Comparison of ENCODE assay signal across 8 mouse cellular contexts in genomic region chr14:25701986-25702385, GRCm38 (mm10). TPM values are rescaled to one million over a fixed set of nuclear protein-coding genes. Genes with fewer than 3 reads are reported as not detected.
DNase-seq lines count a peak whose midpoint lies in the region; ATAC-seq and TF ChIP-seq lines count a peak whose summit lies in the region.

No protein-coding gene starts in this region.

- no peak overlapping the region for H3K4me3 ChIP-seq in heart, embryonic 11.5 days (ENCODE audit: low read depth, low read length)
- no peak overlapping the region for H3K4me3 ChIP-seq in spleen, adult 2 months (ENCODE audit: extremely low read depth, insufficient read depth, insufficient read length)
- H3K4me3 ChIP-seq in forebrain, postnatal 0 days (ENCODE audit: low read depth, low read length), result no peak overlapping the region
- H3K4me3 ChIP-seq in neural tube, embryonic 14.5 days (ENCODE audit: low read depth, low read length), result no peak overlapping the region

- peaks cover 20% of the 10 kb centered on the region for H3K36me3 ChIP-seq in heart, embryonic 11.5 days (ENCODE audit: control insufficient read depth, insufficient read depth, low read length)
- peaks cover 20% of the 10 kb centered on the region for H3K36me3 ChIP-seq in spleen, adult 2 months (ENCODE audit: control insufficient read depth, insufficient read depth, low read length)
- peaks cover 28% of the 10 kb centered on the region for H3K36me3 ChIP-seq in forebrain, postnatal 0 days (ENCODE audit: insufficient read depth)
- peaks cover 10% of the 10 kb centered on the region; the same call in 1 of the 2 replicates for H3K36me3 ChIP-seq in neural tube, embryonic 14.5 days (ENCODE audit: control insufficient read depth, insufficient read depth, low read length)

- TF ChIP-seq CTCF in spleen, adult 2 months (IDR thresholded peaks at IDR 0.05; ENCODE audit: extremely low read depth, insufficient read depth, insufficient read length, insufficient replicate concordance), result peak; percentile 12; the same call in 1 of the 2 replicates
- TF ChIP-seq CTCF in forebrain, postnatal 0 days (IDR thresholded peaks at IDR 0.05; ENCODE audit: low read depth), result peak; percentile 90

- no peak overlapping the region for H3K9ac ChIP-seq in heart, embryonic 11.5 days (ENCODE audit: low read depth, low read length)
- H3K9ac ChIP-seq in forebrain, postnatal 0 days, result no peak overlapping the region
- no peak overlapping the region for H3K9ac ChIP-seq in neural tube, embryonic 14.5 days (replicated peaks; ENCODE audit: low read depth, low read length)

- no peaks in the 10 kb centered on the region for H3K27me3 ChIP-seq in heart, embryonic 11.5 days (ENCODE audit: control insufficient read depth, insufficient read depth, low read length)
- H3K27me3 ChIP-seq in spleen, adult 2 months (ENCODE audit: control insufficient read depth, insufficient read depth, low read length), result no peaks in the 10 kb centered on the region
- no peaks in the 10 kb centered on the region for H3K27me3 ChIP-seq in forebrain, postnatal 0 days (ENCODE audit: insufficient read depth, low read length)
- H3K27me3 ChIP-seq in neural tube, embryonic 14.5 days (ENCODE audit: control insufficient read depth, insufficient read depth, low read length), result no peaks in the 10 kb centered on the region

- no peak overlapping the region for H3K4me2 ChIP-seq in heart, embryonic 11.5 days
- H3K4me2 ChIP-seq in forebrain, postnatal 0 days (ENCODE audit: low read depth), result no peak overlapping the region
- no peak overlapping the region for H3K4me2 ChIP-seq in neural tube, embryonic 14.5 days (ENCODE audit: low read depth, low read length)

- TF ChIP-seq POLR2A in spleen, adult 2 months (IDR thresholded peaks at IDR 0.05; ENCODE audit: low read depth, low read length), result no peak

- ATAC-seq in heart, embryonic 11.5 days (replicated peaks; ENCODE audit: insufficient number of reproducible peaks, low FRiP score, low TSS enrichment), result peak; percentile 29; the same call in 1 of the 2 replicates
- peak; percentile 81; the same call in 1 of the 2 replicates for ATAC-seq in forebrain, postnatal 0 days
- peak; percentile 61; the same call in 1 of the 2 replicates for ATAC-seq in neural tube, embryonic 14.5 days (ENCODE audit: low read depth)
- no peak for ATAC-seq in monocyte, adult 5-6 weeks (replicated peaks; ENCODE audit: insufficient number of reproducible peaks, low FRiP score, low TSS enrichment, poor library complexity, severe bottlenecking)

- H3K9me3 ChIP-seq in heart, embryonic 11.5 days (replicated peaks; ENCODE audit: control insufficient read depth, low read length), result no peaks in the 10 kb centered on the region
- no peaks in the 10 kb centered on the region for H3K9me3 ChIP-seq in forebrain, postnatal 0 days (ENCODE audit: low read length)
- H3K9me3 ChIP-seq in neural tube, embryonic 14.5 days (ENCODE audit: control insufficient read depth, low read length), result no peaks in the 10 kb centered on the region

- no peaks in the 10 kb centered on the region for H3K4me1 ChIP-seq in heart, embryonic 11.5 days (ENCODE audit: control insufficient read depth, insufficient read depth, low read length)
- H3K4me1 ChIP-seq in spleen, adult 2 months (ENCODE audit: control insufficient read depth, insufficient read depth, insufficient read length), result no peaks in the 10 kb centered on the region
- H3K4me1 ChIP-seq in forebrain, postnatal 0 days (ENCODE audit: insufficient read depth), result no peaks in the 10 kb centered on the region
- H3K4me1 ChIP-seq in neural tube, embryonic 14.5 days (ENCODE audit: control insufficient read depth, insufficient read depth, low read length), result no peaks in the 10 kb centered on the region

- intact Hi-C loops in gastrocnemius, postnatal 36 days (cut with DNase I), result loop anchor here (5.0 kb wide), 1 partner anchor 55 kb away; no protein-coding TSS in a partner anchor

- H3K27ac ChIP-seq in heart, embryonic 11.5 days (ENCODE audit: low read depth, low read length), result no peak overlapping the region
- no peak overlapping the region for H3K27ac ChIP-seq in spleen, adult 2 months (ENCODE audit: insufficient read depth, low read length)
- H3K27ac ChIP-seq in forebrain, postnatal 0 days (ENCODE audit: low read depth, low read length), result no peak overlapping the region
- no peak overlapping the region for H3K27ac ChIP-seq in neural tube, embryonic 14.5 days (ENCODE audit: low read depth, low read length)

- DNase-seq in heart, adult 11 months, result no peak
- no peak for DNase-seq in spleen, adult 2 months (ENCODE audit: low read depth in 1 of 2, low spot score in 2 of 2)
- no peak for DNase-seq in spleen, adult 12 weeks (ENCODE audit: low spot score)
- DNase-seq in forebrain, postnatal 0 days, result peak; percentile 72
- no peak for DNase-seq in gastrocnemius, postnatal 36 days

RNA-seq across cellular contexts. Expression of gene Ppif, which starts 8.0 kb away (rescaled TPM):
- 92.7 and 99.4 TPM in 2 replicates for polyA plus RNA-seq in heart, embryonic 11.5 days (2014; fragmentation: Nextera tagmentation; extraction: Ambion mirVana)
- 50.4 and 68.4 TPM in 2 replicates for polyA plus RNA-seq in spleen, adult 2 months (2012; rRNA removed)
- 33.3 and 39.7 TPM in 2 replicates for total RNA-seq in forebrain, postnatal 0 days (2014; rRNA removed)
- polyA plus RNA-seq in forebrain, postnatal 0 days (2015; fragmentation: Nextera tagmentation; extraction: Ambion mirVana), result 35.0 and 35.3 TPM in 2 replicates
- 38.2 and 41.2 TPM in 2 replicates for polyA plus RNA-seq in neural tube, embryonic 14.5 days (2014; fragmentation: Nextera tagmentation; extraction: Ambion mirVana)
- total RNA-seq in monocyte, adult 5-6 weeks (2017), result 3.2 to 11.4 TPM (median 7.9 TPM) in 3 replicates
- total RNA-seq in gastrocnemius, postnatal 36 days (2021), result 10 to 100 TPM; 31.8 to 36.5 TPM
